Mouse (Mus musculus): ENCODE measurements around the gene Acss1.

Acss1 gene

GRCm38 (mm10) chr2:150665534-150666451, 2.5 kb downstream of the Acss1 start:
- DNase-seq (ENCODE audit: low read depth, low spot score): no peak

DNA sequence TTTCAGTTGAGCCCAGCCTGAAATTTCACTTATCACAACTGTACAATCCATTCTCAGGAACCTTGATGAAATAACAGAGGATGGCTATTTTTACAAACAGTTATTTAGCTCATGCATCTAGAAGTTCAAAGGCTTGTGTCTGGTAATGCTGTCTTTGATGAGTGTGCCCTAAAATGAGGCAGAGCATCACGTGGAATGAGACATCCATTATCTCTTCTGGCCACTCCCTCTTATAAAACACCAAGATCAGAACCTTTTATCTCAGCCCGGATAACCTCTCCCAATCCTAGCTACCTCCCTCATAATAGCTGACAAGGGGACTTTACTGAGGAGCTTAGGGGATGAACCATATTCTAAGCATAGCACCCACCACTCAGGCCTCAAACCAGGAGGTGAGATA, 3.3 kb downstream of the Acss1 start:
- no peak for DNase-seq (ENCODE audit: low read depth, low spot score)

- DNase-seq (ENCODE audit: low read depth, low spot score): no peak
Observed at GRCm38 (mm10) chr2:150664152-150664920, 4.0 kb downstream of the Acss1 start.

DNA sequence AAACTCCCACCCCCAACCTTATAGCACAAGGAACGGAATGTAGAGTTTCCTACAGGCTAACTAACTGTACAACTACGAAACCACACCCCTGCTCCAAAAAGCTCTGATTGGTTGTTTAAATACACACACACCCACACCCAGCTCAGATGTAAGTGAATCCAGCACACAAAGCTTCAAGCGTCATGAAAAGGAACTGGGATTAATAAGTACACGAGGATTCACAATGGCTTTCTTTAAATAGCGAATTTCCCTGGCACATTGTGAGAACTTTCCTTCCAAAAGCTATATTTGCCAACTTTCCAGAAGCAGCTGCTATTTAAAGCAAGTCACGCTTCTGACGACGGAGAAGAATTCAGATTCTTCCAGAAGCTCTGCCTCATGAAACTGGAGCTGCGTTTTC, 5.0 kb downstream of the Acss1 start:
- no peak for DNase-seq (ENCODE audit: low read depth, low spot score)

- DNase-seq (ENCODE audit: low read depth, low spot score): no peak
Observed at GRCm38 (mm10) chr2:150662007-150662406, 6.3 kb downstream of the Acss1 start.

GRCm38 (mm10) chr2:150660668-150661451, 7.4 kb downstream of the Acss1 start:
- no peak for DNase-seq (ENCODE audit: low read depth, low spot score)

DNA sequence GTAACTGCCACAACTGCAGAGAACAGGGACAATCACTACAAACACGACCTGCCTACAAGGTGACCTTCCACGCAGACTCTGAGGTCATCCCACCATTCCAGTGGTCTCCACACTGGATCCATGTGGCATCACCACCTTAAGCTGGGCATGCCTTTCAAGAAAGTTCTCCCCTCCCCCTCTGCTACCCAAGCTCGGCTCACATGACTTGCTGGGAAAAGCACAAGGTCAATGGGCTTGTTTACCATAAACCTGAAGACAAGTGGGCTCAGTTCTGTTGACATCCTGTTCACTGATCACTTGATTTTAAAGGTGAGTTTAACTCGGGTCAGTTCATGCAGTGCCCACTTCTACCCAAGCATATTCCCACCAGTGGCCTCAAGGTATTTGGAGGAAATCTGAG, 8.3 kb downstream of the Acss1 start:
- no peak for DNase-seq (ENCODE audit: low read depth, low spot score)

DNA sequence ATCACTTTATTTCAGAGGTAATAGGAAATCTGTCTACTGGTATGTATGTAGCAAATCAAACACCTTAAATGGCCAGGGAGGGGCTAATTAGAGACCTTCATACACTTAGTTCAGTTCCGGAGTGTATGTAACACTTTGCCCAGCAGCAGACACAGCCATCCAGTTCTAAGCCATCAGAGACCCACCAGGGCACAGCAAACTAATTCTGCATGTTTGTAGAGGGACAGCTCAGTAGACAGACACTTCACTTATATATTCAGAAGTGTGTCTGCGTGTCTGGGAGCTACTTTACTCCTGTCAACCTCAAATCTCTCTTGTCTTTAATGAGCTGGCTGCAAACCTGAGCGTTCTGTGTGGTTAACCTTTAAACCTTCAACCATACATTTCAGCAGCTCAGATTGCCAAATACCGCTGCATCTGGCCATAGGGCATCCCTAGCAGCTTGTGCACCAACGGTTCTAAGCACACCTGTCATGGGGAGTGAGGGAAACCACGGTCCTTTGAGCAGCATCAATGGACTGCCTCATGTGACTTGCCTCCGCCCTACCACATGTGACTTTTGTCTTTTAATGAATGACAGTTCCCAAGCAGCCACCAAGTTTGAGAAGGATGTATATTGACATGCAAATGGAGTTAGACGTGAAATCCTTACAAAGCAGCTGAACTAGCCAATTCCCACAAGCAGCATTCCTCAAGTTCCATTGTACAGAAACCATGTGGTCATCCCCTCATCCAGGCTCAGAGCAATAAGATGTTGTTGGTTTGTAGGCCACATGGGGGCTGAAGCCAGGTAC, 11.1 kb downstream of the Acss1 start:
- DNase-seq (ENCODE audit: low read depth, low spot score): no peak

GRCm38 (mm10) chr2:150656112-150656511, 12.2 kb downstream of the Acss1 start:
- DNase-seq (ENCODE audit: low read depth, low spot score): no peak

DNA sequence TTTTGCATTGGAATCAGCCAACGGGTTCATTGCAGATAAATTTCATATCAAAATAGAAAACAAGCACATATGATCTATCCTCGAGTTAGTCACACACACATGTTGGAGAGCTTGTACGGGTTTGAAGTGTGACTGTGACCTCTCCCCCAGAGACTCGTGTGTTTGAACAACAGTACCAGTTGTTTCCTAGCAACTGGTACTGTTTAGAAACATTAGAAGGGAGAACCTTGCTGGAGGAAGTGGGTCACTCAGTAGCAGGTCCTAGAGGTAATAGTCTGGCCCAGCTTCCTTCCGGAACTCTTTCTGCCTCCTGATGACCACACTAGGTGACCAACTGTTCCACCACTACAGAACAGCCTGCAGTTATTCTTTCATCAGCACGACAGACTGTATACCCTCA, 13.0 kb downstream of the Acss1 start:
- DNase-seq (ENCODE audit: low read depth, low spot score): no peak

DNA sequence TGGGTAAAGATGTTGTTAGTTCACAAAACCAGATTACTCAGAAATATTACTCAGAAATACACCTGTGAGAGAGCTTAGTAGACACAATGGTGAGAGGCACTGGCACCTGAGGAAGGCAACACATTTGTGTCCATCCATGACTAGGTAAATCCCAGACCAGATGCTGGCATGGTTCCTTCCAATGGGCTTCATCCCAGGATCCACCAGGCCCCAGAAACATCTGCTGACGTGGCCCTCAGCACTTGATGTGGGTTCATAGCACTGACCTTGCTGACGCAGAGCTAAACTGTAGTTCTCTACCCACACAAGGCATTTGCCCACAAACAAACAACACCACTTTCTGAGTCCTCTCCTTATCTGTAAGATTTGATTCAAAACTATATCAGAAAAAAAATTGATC, 13.5 kb downstream of the Acss1 start:
- DNase-seq (ENCODE audit: low read depth, low spot score): no peak

DNA sequence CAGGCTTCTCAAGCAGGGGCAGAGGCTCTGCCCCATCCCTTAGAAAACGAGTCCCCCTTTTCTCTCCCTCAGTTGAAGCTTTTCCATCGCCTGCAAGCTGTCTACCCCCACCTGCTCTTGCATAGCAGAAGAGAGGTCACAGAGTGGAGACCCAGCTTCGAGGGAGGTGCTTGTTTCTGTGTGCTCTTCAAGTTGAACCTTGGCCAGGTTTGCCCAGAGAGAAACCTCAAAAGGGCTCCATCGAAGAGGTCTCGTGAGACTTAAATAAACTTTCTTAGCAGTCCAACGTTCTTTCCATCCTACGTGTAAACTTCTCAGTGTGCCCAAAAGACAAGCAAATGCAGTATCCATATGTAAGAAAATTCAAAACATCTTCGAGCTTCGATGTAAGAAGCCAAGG, 16.9 kb downstream of the Acss1 start:
- DNase-seq (ENCODE audit: low read depth, low spot score): no peak

- no peak for DNase-seq (ENCODE audit: low read depth, low spot score)
Observed at GRCm38 (mm10) chr2:150650511-150651074, 17.7 kb downstream of the Acss1 start.

DNA sequence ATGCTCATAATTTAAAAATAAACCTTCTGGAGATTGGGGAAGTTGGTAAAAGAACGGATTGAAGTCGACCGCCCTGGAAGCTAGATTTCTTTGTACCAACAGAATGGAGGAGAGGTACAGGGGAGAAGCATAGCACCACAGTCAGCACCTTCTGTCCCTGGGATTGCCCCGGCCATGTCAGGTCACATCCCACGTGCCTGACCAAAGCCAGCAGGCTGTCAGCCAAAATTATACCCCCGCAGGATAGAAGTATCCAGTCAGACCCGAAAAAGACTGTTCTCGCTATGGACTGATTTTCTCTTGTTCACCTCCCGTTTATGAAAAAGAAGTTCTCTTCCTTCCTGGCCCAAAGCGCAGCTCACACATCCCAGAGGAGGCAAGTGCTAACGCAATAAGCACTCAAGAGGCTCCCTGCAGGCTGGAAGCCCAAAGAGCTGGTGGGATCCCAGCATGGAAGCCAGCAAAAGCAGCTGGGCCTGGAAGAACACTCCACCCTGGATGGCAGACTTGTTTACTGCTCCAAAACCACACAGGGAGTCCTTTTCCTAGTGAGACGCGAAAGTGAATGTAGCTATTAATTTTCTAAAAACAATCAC, 19.9 kb downstream of the Acss1 start:
- no peak for DNase-seq (ENCODE audit: low read depth, low spot score)

DNA sequence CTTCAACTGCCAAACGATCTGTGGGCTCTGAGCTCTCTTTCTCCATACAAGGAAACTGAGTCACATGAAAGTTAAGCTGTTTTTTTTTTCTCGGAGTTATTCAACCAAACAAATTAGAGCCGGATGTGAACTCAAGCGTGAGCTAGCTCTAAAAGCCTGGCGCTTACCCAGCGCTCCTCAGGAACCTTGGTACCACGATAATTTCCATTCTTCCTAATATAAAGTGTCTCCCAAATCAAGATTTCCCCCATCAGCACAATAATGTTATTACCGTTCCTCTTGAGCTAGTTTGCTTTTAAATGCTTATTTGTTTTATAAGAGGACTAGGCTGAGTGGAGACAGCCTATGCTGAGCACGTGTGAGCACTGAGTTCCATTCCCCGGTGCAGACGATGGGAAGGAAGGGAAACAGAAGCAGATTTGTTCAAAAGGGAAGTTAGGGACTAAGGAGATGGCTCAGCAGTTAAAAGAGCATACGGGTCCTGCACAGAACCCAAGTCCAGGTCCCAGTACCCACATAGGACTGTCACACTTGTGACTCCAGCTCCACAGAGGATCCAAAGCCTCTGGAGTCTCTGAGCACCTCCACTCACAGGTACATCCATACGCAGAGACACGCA, 20.5 kb downstream of the Acss1 start:
- no peak for DNase-seq (ENCODE audit: low read depth, low spot score)

DNA sequence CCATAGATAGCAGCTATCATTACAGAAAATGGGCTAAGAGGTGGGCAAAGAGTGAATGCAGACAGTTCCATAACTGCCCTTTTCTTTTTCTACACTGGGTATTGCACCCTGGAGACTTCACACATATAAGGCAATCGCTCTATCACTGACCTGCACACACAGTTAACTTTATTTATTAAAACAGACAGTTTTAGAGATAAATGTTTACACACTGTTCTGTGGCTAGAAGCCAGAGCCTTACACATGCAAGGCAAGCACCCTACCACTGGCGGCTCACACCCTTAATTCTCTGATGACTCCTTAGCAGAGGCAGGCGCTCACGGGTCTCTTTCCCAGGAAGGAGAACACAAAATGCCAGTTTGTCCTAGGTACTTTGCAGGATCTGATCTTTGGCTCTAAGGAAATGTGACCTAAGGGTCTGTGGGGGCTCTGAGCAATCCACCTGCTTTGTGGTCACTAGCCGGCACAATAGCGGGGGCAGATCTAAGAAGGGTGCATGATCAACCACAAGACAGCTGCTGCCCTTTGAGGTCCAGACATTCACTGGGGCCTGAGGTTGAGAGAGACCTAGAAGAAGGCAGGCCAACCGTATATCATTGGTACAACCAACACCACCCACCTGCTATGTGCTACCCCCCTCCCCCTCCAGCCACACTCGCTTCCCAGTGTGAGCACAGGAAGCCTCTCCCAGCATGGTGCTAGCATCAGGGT, 21.7 kb downstream of the Acss1 start:
- DNase-seq (ENCODE audit: low read depth, low spot score): no peak

DNA sequence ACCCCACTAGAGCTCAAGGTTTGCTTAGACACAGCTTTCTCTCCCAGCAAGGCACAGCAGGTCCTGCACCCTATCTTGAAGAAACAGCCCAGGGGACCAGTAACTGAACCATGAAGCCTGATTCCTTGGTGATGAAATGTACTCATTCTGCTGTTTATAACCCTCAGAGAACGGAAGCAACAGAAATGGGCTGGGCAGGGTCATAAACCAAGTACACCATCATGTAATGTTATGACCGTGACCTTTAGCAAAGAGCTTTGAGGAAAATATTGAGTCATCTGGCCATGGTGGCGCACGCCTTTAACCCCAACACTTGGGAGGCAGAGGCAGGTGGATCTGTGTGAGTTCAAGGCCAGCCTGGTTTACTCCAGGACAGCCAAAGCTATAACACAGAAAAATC, 23.1 kb downstream of the Acss1 start:
- no peak for DNase-seq (ENCODE audit: low read depth, low spot score)

DNA sequence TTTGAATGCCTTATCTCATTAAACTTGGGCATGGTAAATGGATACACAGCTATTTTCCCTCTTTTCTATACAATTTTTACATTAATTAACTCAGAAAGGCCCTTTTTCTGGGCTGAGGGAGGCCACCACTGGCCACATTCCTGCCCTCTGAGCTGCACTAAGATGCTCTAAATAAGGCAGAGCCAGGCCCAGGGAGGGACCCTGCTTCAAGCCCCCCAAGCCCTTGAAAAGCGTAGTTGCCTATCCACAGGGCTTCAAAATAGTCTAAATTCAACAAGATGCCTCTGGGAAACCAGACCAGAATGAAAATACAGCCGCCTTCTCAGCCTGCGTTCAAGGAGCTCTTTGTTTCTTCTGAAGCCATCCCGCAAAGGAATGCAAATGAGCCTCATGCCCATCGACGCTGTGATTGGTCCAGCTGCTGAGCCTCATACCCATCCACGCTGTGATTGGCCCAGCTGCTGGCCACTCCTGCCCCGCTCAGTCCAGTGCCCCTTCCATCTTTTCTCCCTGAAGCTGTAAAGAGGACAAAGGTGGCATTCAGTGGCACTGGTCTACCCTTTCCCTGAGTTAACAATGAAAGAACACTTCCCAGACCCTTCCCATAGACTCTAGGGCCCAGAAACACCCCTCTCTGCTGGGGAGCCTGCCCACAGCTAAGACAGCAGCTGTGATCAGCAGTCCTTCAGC, 24.4 kb downstream of the Acss1 start:
- DNase-seq (ENCODE audit: low read depth, low spot score): no peak

- no peak for DNase-seq (ENCODE audit: low read depth, low spot score)
Observed at GRCm38 (mm10) chr2:150643166-150643565, 25.1 kb downstream of the Acss1 start.
